Mouse (Mus musculus) embryonic facial prominence, embryonic 14.5 days (tissue): ENCODE results near the gene Dlx6. TPM values are rescaled to one million over a fixed set of nuclear protein-coding genes. Genes with fewer than 3 reads are reported as not detected.

ENCODE experiments used
- ATAC-seq: fragments of 200-750 bp; cut with Nextera tagmentation; 2 replicates; pipeline ENCODE4 v1.8.0; 2017; ENCODE audit warnings: low read depth, moderate number of reproducible peaks, moderate TSS enrichment
- DNase-seq: peaks from one replicate; pipeline ENCODE4 v3.0.0-alpha.2; 2015; ENCODE audit warnings: low spot score
- H3K27ac ChIP-seq: fragments of 300-500 bp; sonication (generic); replicated peaks from 2 replicates; pipeline ENCODE4 v1.5.1; 2014; ENCODE audit warnings: low read depth, mild to moderate bottlenecking, low read length, moderate library complexity
- H3K27me3 ChIP-seq: fragments of 300-500 bp; sonication (generic); replicated peaks from 2 replicates; pipeline ENCODE4 v1.6.1; 2014; ENCODE audit warnings: low read length; ENCODE audit not compliant: control insufficient read depth, insufficient read depth
- H3K36me3 ChIP-seq: fragments of 300-500 bp; sonication (generic); 2 replicates; pipeline ENCODE4 v1.6.1; 2014; ENCODE audit warnings: low read length, mixed read lengths; ENCODE audit not compliant: control insufficient read depth, insufficient read depth
- H3K4me1 ChIP-seq: fragments of 300-500 bp; sonication (generic); 2 replicates; pipeline ENCODE4 v1.6.1; 2014; ENCODE audit warnings: antibody characterized with exemption, low read length; ENCODE audit not compliant: control insufficient read depth, insufficient read depth
- H3K4me2 ChIP-seq: fragments of 300-500 bp; sonication (generic); 2 replicates; pipeline ENCODE4 v1.6.1; 2014; ENCODE audit warnings: low read depth, mild to moderate bottlenecking, low read length, moderate library complexity, mixed read lengths
- H3K4me3 ChIP-seq: fragments of 300-500 bp; sonication (generic); 2 replicates; pipeline ENCODE4 v1.5.1; 2014; ENCODE audit warnings: low read depth, mild to moderate bottlenecking, low read length
- H3K9ac ChIP-seq: fragments of 300-500 bp; sonication (generic); 2 replicates; pipeline ENCODE4 v1.6.1; 2014; ENCODE audit warnings: low read depth, mild to moderate bottlenecking, low read length, moderate library complexity, mixed read lengths
- H3K9me3 ChIP-seq: fragments of 300-500 bp; sonication (generic); 2 replicates; pipeline ENCODE4 v1.6.1; 2016; ENCODE audit warnings: low read length; ENCODE audit not compliant: control insufficient read depth
- WGBS: fragments of 180-500 bp; shearing (Covaris S2); extraction: QIAGEN DNeasy Blood & Tissue Kit; methylation state at CpG from one replicate; pipeline ENCODE4 v1.1.7; 2014; 5-methylcytosine and 5-hydroxymethylcytosine counted together
- polyA plus RNA-seq: library from polyadenylated mRNA; unstranded; fragments of >200 nt; fragmentation: Nextera tagmentation; extraction: Ambion mirVana; gene quantifications from 2 replicates; pipeline ENCODE4 v1.2.1, GENCODE M21; 2014

The Dlx6 gene
- polyA plus RNA-seq, result 2.8 and 3.7 TPM in 2 replicates

GRCm38 (mm10) chr6:6863160-6863870 lies at the start of gene Dlx6:
TSS of gene Dlx6 (plus strand) at chr6:6863334.
- no peaks in the 10 kb centered on the region for H3K36me3 ChIP-seq
- H3K9me3 ChIP-seq, result no peaks in the 10 kb centered on the region
- 0% methylated on average over 9 of the region's 52 CpGs for WGBS
- H3K27ac ChIP-seq, result peak within 1 kb of the TSS; percentile 91
- H3K9ac ChIP-seq, result peak within 1 kb of the TSS; percentile 82
- H3K27me3 ChIP-seq, result peaks cover 91% of the 10 kb centered on the region
- H3K4me3 ChIP-seq, result peak within 1 kb of the TSS; percentile 54
- peak; percentile 28 for ATAC-seq
- H3K4me2 ChIP-seq, result peak within 1 kb of the TSS; percentile 72
- H3K4me1 ChIP-seq, result peaks cover 10% of the 10 kb centered on the region; the same call in 1 of the 2 replicates
- DNase-seq, result no peak

DNA sequence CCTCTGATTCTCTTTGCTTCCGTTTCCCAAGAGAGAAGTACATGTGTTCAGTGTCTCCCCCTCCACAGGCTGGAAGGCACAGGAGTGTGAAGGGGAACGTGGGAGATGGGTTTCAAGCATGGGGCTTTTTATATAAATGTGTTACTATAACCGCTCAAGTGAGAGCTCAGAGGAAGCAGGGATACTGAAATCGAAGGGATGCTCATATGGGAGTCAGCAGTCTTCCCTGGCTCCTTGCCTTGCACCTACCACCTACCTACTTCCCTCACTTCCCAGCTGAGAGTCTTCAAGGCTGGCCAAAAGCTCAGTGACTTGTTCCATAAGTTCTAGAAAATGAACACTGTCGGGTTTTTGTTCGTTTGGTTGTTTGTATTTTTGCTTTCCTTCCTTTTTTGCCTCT lies 46.3 kb upstream of the Dlx6 start:
- 81% methylated on average over 6 of the region's 6 CpGs for WGBS
- no peak overlapping the region for H3K9ac ChIP-seq

DNA sequence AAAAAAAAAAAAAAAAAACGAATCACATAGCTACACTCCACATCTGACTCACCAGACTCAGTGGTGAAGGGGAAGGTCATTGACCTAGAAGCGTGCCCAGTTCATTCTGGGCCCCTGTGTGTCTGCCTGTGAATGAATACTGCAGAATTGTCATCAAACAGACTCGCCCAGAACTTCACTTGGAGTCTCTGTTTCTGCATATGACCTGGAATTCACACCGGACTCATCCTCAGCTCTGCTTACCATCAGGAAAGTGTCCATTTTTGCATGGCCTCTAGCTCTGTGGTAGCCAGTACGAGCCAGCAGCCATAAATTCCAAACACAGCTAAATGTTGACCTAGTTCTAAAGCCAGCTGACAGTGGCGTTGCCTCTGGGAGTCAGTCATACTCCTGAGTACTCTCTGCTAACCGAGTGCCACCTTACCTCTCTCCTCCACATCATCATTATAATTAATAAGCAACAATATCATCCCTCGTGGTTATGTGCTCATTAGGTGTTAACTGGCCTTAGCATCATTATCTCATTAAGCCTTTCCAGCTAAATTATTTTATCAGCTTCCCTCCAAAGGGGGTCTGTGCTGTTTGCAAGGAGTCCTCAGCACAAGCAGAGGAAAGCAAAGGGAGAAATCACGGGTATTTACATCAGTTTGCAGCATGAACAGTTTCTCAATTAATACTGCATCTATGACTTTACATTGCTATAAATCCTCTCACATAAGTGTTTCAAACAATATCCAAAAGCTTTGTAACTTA lies 44.9 kb upstream of the Dlx6 start:
- Histone ChIP-seq H3K27me3 (no peaks in the 10 kb centered on the region), H3K4me1 (no peaks in the 10 kb centered on the region), H3K27ac (no peak overlapping the region), H3K9me3 (no peaks in the 10 kb centered on the region), H3K4me2 (no peak overlapping the region), H3K4me3 (no peak overlapping the region), H3K36me3 (no peaks in the 10 kb centered on the region), H3K9ac (no peak overlapping the region)
- 56% methylated on average over 8 of the region's 9 CpGs for WGBS
- ATAC-seq (peak; percentile 75; the same call in 1 of the 2 replicates), DNase-seq (no peak)

More for the DNA sequence above, 46.3 kb upstream of the Dlx6 start:
- no peaks in the 10 kb centered on the region for H3K9me3 ChIP-seq
- H3K36me3 ChIP-seq, result no peaks in the 10 kb centered on the region
- H3K4me1 ChIP-seq, result no peaks in the 10 kb centered on the region
- DNase-seq (no peak), ATAC-seq (no peak)
- no peak overlapping the region for H3K4me3 ChIP-seq
- H3K27me3 ChIP-seq, result no peaks in the 10 kb centered on the region
- no peak overlapping the region for H3K4me2 ChIP-seq
- H3K27ac ChIP-seq, result no peak overlapping the region

DNA sequence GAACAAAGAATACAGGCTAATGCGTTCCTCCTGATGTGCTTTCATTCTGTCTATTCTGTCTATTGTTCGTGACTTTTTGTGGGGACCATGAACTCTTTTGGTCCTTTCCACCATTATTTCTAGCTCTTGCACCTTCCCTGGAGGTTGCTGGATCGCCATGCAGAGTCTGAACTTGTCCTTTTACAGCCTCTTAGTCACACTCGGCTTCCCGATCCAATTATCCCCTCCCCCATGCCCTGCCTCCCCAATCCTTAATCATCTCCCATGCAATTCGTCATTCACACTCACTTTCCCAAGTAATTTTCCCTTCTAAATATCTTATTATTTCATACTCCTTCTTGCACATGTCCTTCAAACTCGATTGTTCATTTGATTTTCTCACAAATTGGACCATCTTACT lies 44.0 kb upstream of the Dlx6 start:
- no peaks in the 10 kb centered on the region for H3K27me3 ChIP-seq
- no peaks in the 10 kb centered on the region for H3K4me1 ChIP-seq
- 36% methylated on average over 7 of the region's 7 CpGs for WGBS
- H3K27ac ChIP-seq, result no peak overlapping the region
- H3K9me3 ChIP-seq, result no peaks in the 10 kb centered on the region
- no peaks in the 10 kb centered on the region for H3K36me3 ChIP-seq
- no peak overlapping the region for H3K4me3 ChIP-seq
- no peak overlapping the region for H3K9ac ChIP-seq
- H3K4me2 ChIP-seq, result no peak overlapping the region
- DNase-seq, result no peak
- ATAC-seq, result no peak

DNA sequence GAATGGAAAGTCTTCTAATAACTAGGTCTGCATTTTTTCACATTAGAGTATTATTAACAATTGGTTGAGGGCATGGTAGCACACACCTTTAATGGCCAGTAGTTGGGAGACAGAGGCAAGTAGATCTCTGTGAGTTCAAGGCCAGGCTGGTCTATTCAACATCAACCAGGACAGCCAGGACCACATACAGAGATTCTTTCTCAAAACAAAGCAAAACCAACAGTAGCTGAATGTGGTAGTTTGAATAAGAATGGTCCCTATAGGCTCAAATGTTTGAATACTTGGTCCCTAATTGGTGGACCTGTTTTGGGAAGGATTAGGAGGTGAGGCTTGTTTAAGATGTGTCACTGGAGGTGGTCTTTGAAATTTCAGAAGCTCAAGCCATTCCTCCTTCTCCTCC lies 37.8 kb upstream of the Dlx6 start:
- Histone ChIP-seq H3K27ac (no peak overlapping the region), H3K9me3 (no peaks in the 10 kb centered on the region), H3K4me1 (no peaks in the 10 kb centered on the region), H3K36me3 (no peaks in the 10 kb centered on the region), H3K4me2 (no peak overlapping the region), H3K27me3 (no peaks in the 10 kb centered on the region), H3K4me3 (no peak overlapping the region), H3K9ac (no peak overlapping the region)
- ATAC-seq (no peak), DNase-seq (no peak)

DNA sequence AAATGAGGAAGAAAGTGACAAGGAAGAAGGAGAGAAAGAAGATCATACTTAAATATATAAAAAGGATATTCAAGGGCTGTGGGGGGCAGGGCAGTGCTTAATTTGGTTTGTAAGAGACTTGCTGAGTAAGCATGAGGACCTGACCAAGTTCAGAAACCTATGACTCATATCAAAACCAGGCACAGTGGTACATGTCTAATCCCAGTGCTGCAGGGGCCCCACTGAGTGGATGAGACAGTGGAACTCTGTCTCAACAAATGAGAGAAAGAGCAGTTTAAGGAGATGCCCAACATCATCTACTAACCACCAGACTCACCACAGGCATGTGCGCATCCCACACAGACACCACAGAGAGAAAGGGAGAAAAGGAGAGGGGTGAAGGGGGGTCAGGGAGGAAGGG lies 36.3 kb upstream of the Dlx6 start:
- Histone ChIP-seq H3K4me1 (0 out of 2 replicates have a peak, but pooled peaks cover 3% of the 10 kb centered on the region), H3K27me3 (no peaks in the 10 kb centered on the region), H3K9ac (no peak overlapping the region), H3K27ac (no peak overlapping the region), H3K9me3 (no peaks in the 10 kb centered on the region), H3K36me3 (no peaks in the 10 kb centered on the region), H3K4me2 (no peak overlapping the region), H3K4me3 (no peak overlapping the region)
- no peak for DNase-seq
- 0 out of 2 replicates have a peak, but pooled peaks have one; percentile 63 for ATAC-seq
- WGBS, result 81% methylated on average over 1 of the region's 1 CpGs

DNA sequence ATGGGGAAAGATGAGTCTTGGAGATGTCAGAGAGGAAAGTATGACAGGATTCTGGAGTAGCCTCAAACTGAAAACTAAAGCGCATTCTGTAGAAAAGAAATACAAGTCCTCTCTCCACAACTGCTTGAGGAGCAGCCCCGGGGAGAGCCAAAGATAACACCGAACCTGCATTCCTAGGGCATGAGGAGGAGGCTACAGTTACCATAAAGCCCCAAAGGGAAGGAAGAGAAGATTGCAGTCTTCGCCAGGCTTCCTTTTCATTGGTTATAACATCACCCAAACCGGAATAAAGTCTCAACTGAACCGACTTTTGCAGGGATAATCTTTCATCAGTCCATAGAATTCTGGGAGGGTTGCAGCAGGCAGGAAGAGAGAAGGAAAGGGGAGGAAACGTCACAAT lies 32.7 kb upstream of the Dlx6 start:
- no peaks in the 10 kb centered on the region for H3K9me3 ChIP-seq
- no peaks in the 10 kb centered on the region for H3K27me3 ChIP-seq
- H3K27ac ChIP-seq, result no peak overlapping the region
- H3K4me2 ChIP-seq, result no peak overlapping the region
- H3K4me3 ChIP-seq, result no peak overlapping the region
- 43% methylated on average over 7 of the region's 7 CpGs for WGBS
- H3K36me3 ChIP-seq, result no peaks in the 10 kb centered on the region
- H3K9ac ChIP-seq, result no peak overlapping the region
- ATAC-seq (peak; percentile 70), DNase-seq (peak; percentile 74)
- H3K4me1 ChIP-seq, result 0 out of 2 replicates have a peak, but pooled peaks cover 3% of the 10 kb centered on the region

GRCm38 (mm10) chr6:6833301-6833700 lies 29.8 kb upstream of the Dlx6 start:
- no peaks in the 10 kb centered on the region for H3K9me3 ChIP-seq
- WGBS, result 76% methylated on average over 3 of the region's 3 CpGs
- H3K4me1 ChIP-seq, result 0 out of 2 replicates have a peak, but pooled peaks cover 3% of the 10 kb centered on the region
- DNase-seq, result no peak
- no peak overlapping the region for H3K4me3 ChIP-seq
- H3K27me3 ChIP-seq, result no peaks in the 10 kb centered on the region; the same call in 1 of the 2 replicates
- H3K27ac ChIP-seq, result no peak overlapping the region
- H3K36me3 ChIP-seq, result no peaks in the 10 kb centered on the region
- ATAC-seq, result no peak
- no peak overlapping the region for H3K9ac ChIP-seq
- no peak overlapping the region for H3K4me2 ChIP-seq
